Mouse (Mus musculus) heart, embryonic 14.5 days (tissue): ENCODE data around the gene Fzd2. TPM values are rescaled to one million over a fixed set of nuclear protein-coding genes. Genes with fewer than 3 reads are reported as not detected.

Source experiments
- ATAC-seq: fragments of 200-750 bp; cut with Nextera tagmentation; 2 replicates; pipeline ENCODE4 v1.8.0; 2017; ENCODE audit warnings: low read depth, moderate TSS enrichment; ENCODE audit not compliant: insufficient number of reproducible peaks, insufficient read depth, low FRiP score
- H3K27ac ChIP-seq, 2 experiments: fragments of 200-500 bp in 1 of 2; fragments of 300-500 bp in 1 of 2; sonication (generic) in 1 of 2; replicated peaks in 1 of 2; 2 replicates each; pipeline ENCODE4 v1.5.1; 2012 to 2014; ENCODE audit warnings: low read depth in 2 of 2, low read length in 2 of 2, control low read depth in 1 of 2, mild to moderate bottlenecking in 1 of 2, mixed read lengths in 1 of 2; ENCODE audit not compliant: control insufficient read depth in 1 of 2, insufficient read depth in 1 of 2
- H3K27me3 ChIP-seq: fragments of 300-500 bp; sonication (generic); 2 replicates; pipeline ENCODE4 v1.6.1; 2014; ENCODE audit warnings: mild to moderate bottlenecking, low read length, control low read depth; ENCODE audit not compliant: control insufficient read depth, insufficient read depth
- H3K36me3 ChIP-seq: fragments of 300-500 bp; sonication (generic); 2 replicates; pipeline ENCODE4 v1.6.1; 2014; ENCODE audit warnings: mild to moderate bottlenecking, control low read depth, low read length, mixed read lengths; ENCODE audit not compliant: control insufficient read depth, insufficient read depth
- H3K4me1 ChIP-seq, 2 experiments: fragments of 200-500 bp in 1 of 2; fragments of 300-500 bp in 1 of 2; sonication (generic) in 1 of 2; 2 replicates each; pipeline ENCODE4 v1.6.1; 2012 to 2014; ENCODE audit warnings: low read length in 2 of 2, control low read depth in 1 of 2, mixed read lengths in 1 of 2; ENCODE audit not compliant: control insufficient read depth in 2 of 2, insufficient read depth in 2 of 2
- H3K4me2 ChIP-seq: fragments of 300-500 bp; sonication (generic); 2 replicates; pipeline ENCODE4 v1.6.1; 2014; ENCODE audit warnings: mild to moderate bottlenecking, low read length
- H3K4me3 ChIP-seq, 2 experiments: fragments of 200-500 bp in 1 of 2; fragments of 300-500 bp in 1 of 2; sonication (generic) in 1 of 2; 2 replicates each; pipeline ENCODE4 v1.5.1; 2012 to 2014; ENCODE audit warnings: low read length in 2 of 2, mild to moderate bottlenecking in 2 of 2, control low read depth in 1 of 2, low read depth in 1 of 2, moderate library complexity in 1 of 2; ENCODE audit not compliant: control insufficient read depth in 1 of 2, insufficient read depth in 1 of 2
- H3K9ac ChIP-seq: fragments of 300-500 bp; sonication (generic); 2 replicates; pipeline ENCODE4 v1.6.1; 2014; ENCODE audit warnings: mild to moderate bottlenecking, low read length
- H3K9me3 ChIP-seq: fragments of 300-500 bp; sonication (generic); 2 replicates; pipeline ENCODE4 v1.6.1; 2016; ENCODE audit warnings: low read length, control low read depth; ENCODE audit not compliant: control insufficient read depth
- WGBS: fragments of 180-500 bp; shearing (Covaris S2); extraction: QIAGEN DNeasy Blood & Tissue Kit; methylation state at CpG from one replicate; pipeline ENCODE4 v1.1.7; 2014; 5-methylcytosine and 5-hydroxymethylcytosine counted together
- polyA plus RNA-seq: library from polyadenylated mRNA; unstranded; fragments of >200 nt; fragmentation: Nextera tagmentation; extraction: Ambion mirVana; gene quantifications from 2 replicates; pipeline ENCODE4 v1.2.1, GENCODE M21; 2014

Fzd2 gene
- polyA plus RNA-seq, 1 experiment from 2014 or later: 24.0 TPM

- Histone ChIP-seq H3K36me3 (no peaks in the 10 kb centered on the region), H3K27me3 (no peaks in the 10 kb centered on the region), H3K4me3 (no peak overlapping the region), H3K4me2 (peak overlapping the region; percentile 45), H3K4me1 (peaks cover 2 to 4% of the 10 kb centered on the region in 2 experiments; a peak in 3 of 4 replicates), H3K27ac (peak overlapping the region; percentile 64 to 66), H3K9ac (peak overlapping the region; percentile 38; the same call in 1 of the 2 replicates), H3K9me3 (no peaks in the 10 kb centered on the region)
- no peak for ATAC-seq
Measured at GRCm38 (mm10) chr11:102565741-102566140, 38.5 kb upstream of the Fzd2 start.

DNA sequence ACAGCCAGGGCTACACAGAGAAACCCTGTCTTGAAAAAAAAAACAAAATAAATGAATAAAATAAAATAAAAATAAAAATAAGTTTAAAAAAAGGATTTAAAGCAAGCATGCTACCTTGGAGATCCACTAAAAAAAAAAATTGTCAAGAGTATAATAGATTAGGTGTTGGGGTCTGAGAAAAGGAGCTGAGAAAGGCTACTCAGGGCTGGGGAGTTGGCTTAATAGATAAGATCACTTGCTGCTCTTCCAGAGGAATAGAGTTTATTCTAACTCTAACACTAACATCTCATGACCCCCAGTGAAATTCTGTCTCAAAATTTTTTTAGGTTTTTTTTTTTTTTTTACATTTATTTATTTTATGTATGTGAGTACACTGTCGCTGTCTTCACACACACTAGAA lies 37.9 kb upstream of the Fzd2 start:
- WGBS: 89% methylated on average over 1 of the region's 1 CpGs
- Histone ChIP-seq H3K9me3 (no peaks in the 10 kb centered on the region), H3K27ac (no peak overlapping the region), H3K4me3 (no peak overlapping the region), H3K27me3 (no peaks in the 10 kb centered on the region), H3K9ac (no peak overlapping the region), H3K36me3 (no peaks in the 10 kb centered on the region), H3K4me1 (peaks cover 2 to 4% of the 10 kb centered on the region in 2 experiments; a peak in 3 of 4 replicates), H3K4me2 (no peak overlapping the region)
- no peak for ATAC-seq

DNA sequence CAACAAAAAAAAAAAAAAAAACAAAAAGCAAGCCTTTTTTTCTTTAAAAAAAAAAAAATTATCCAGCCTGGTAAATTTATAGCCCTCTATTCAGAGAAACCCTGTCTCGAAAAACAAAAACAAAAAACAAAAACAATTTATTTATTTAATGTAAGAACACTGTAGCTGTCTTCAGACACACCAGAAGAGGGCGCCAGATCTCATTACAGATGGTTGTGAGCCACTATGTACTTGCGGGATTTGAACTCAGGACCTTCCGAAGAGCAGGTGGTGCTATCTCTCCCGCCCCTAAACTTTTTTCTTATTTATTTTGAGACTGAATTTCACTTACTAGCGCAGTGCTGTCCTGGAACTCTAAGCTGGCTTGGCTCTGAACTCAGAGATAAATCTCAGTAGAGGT lies 37.0 kb upstream of the Fzd2 start:
- Histone ChIP-seq H3K4me1 (peaks cover 2 to 4% of the 10 kb centered on the region in 2 experiments; a peak in 3 of 4 replicates), H3K27ac (no peak overlapping the region), H3K4me3 (no peak overlapping the region), H3K9me3 (no peaks in the 10 kb centered on the region), H3K36me3 (no peaks in the 10 kb centered on the region), H3K9ac (no peak overlapping the region), H3K27me3 (no peaks in the 10 kb centered on the region), H3K4me2 (no peak overlapping the region)
- WGBS: 86% methylated on average over 6 of the region's 6 CpGs
- ATAC-seq: no peak

DNA sequence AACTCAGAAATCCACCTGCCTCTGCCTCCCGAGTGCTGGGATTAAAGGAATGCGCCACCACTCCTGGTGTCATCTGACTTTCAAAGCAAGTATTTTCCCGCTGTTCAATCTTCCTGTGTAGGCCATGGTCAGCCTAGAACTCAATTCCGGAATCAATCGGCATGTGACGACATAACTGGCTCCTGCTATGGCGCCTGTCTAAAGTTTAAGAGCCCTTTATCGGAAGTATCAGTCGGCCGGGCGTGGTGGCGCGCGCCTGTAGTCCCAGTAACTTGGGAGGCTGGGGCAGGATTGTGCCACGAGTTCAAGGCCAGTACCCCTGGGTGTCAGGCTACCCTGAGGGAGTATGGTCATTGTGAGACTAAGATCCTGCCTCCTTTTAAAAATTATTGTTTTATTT lies 36.5 kb upstream of the Fzd2 start:
- H3K27me3 ChIP-seq: no peaks in the 10 kb centered on the region
- ATAC-seq: no peak
- 92% methylated on average over 15 of the region's 15 CpGs for WGBS
- H3K36me3 ChIP-seq: no peaks in the 10 kb centered on the region
- H3K4me3 ChIP-seq: no peak overlapping the region
- H3K9me3 ChIP-seq: no peaks in the 10 kb centered on the region
- peaks cover 2 to 4% of the 10 kb centered on the region in 2 experiments; a peak in 3 of 4 replicates for H3K4me1 ChIP-seq
- no peak overlapping the region for H3K4me2 ChIP-seq
- no peak overlapping the region for H3K27ac ChIP-seq
- no peak overlapping the region for H3K9ac ChIP-seq

DNA sequence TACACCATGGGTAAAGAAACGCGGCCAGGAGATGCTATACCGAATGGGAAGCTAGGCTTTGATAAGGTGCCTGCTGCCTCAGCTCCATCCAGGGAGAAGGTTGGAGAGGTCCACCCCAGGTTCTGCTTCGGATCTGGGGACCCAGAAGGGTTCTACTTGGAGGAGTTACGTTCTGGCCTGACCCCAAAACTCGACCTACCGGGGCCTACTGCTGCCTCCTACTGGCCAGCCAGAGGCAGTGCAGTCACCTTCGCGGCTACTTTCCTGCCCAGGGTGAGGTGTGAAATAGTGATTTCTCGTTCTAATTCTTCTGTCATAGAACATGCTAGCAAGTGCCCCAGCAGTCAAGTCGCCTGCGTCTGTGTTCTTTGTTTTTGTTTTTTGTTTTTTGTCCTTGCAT lies 36.0 kb upstream of the Fzd2 start:
- no peak overlapping the region for H3K4me2 ChIP-seq
- no peak overlapping the region for H3K9ac ChIP-seq
- no peaks in the 10 kb centered on the region for H3K27me3 ChIP-seq
- no peaks in the 10 kb centered on the region for H3K9me3 ChIP-seq
- no peak overlapping the region for H3K4me3 ChIP-seq
- H3K36me3 ChIP-seq: no peaks in the 10 kb centered on the region
- H3K27ac ChIP-seq: no peak overlapping the region
- H3K4me1 ChIP-seq: peaks cover 2 to 4% of the 10 kb centered on the region in 2 experiments; a peak in 3 of 4 replicates
- 74% methylated on average over 12 of the region's 12 CpGs for WGBS
- no peak for ATAC-seq

- WGBS: 55% methylated on average over 7 of the region's 7 CpGs
- no peak for ATAC-seq
- H3K4me2 ChIP-seq: no peak overlapping the region
- no peak overlapping the region for H3K27ac ChIP-seq
- peaks cover 4 to 8% of the 10 kb centered on the region in 2 experiments for H3K4me1 ChIP-seq
- no peak overlapping the region for H3K4me3 ChIP-seq
- no peaks in the 10 kb centered on the region for H3K27me3 ChIP-seq
- no peak overlapping the region for H3K9ac ChIP-seq
- H3K9me3 ChIP-seq: no peaks in the 10 kb centered on the region
- H3K36me3 ChIP-seq: no peaks in the 10 kb centered on the region
Measured at GRCm38 (mm10) chr11:102568756-102569377, 35.3 kb upstream of the Fzd2 start.

GRCm38 (mm10) chr11:102572866-102573663 lies 31.1 kb upstream of the Fzd2 start:
- H3K27ac ChIP-seq: peak overlapping the region; percentile 38 to 49; a peak in 2 of 4 replicates
- peaks cover 7% of the 10 kb centered on the region in 2 experiments; a peak in 3 of 4 replicates for H3K4me1 ChIP-seq
- no peaks in the 10 kb centered on the region for H3K9me3 ChIP-seq
- H3K36me3 ChIP-seq: no peaks in the 10 kb centered on the region
- peak overlapping the region; percentile 43 to 63 for H3K4me3 ChIP-seq
- no peaks in the 10 kb centered on the region for H3K27me3 ChIP-seq
- peak overlapping the region; percentile 71 for H3K9ac ChIP-seq
- ATAC-seq: 0 out of 2 replicates have a peak, but pooled peaks have one; percentile 28
- H3K4me2 ChIP-seq: peak overlapping the region; percentile 75
- WGBS: 12% methylated on average over 18 of the region's 18 CpGs
